Mouse (Mus musculus) forebrain, embryonic 12.5 days (tissue): Measurements from ENCODE around the gene Elmod3. TPM values are rescaled to one million over a fixed set of nuclear protein-coding genes. Genes with fewer than 3 reads are reported as not detected.
"Not testable (repeated sequence)": the region's sequence is repeated elsewhere in the genome, so short reads cannot be mapped to it uniquely, and the experiment has no call there.

ENCODE experiments used
- ATAC-seq: fragments of 200-750 bp; cut with Nextera tagmentation; 2 replicates; pipeline ENCODE4 v1.8.0; 2017; ENCODE audit warnings: moderate TSS enrichment; ENCODE audit not compliant: low FRiP score
- H3K27ac ChIP-seq: fragments of 300-500 bp; sonication (generic); 2 replicates; pipeline ENCODE4 v1.5.1; 2016; ENCODE audit warnings: mild to moderate bottlenecking
- H3K27me3 ChIP-seq: fragments of 300-500 bp; sonication (generic); 2 replicates; pipeline ENCODE4 v1.6.1; 2016; ENCODE audit warnings: mild to moderate bottlenecking
- H3K36me3 ChIP-seq: fragments of 300-500 bp; sonication (generic); replicated peaks from 2 replicates; pipeline ENCODE4 v1.6.1; 2016; ENCODE audit warnings: mild to moderate bottlenecking
- H3K4me1 ChIP-seq: fragments of 300-500 bp; sonication (generic); 2 replicates; pipeline ENCODE4 v1.6.1; 2016
- H3K4me2 ChIP-seq: fragments of 300-500 bp; sonication (generic); 2 replicates; pipeline ENCODE4 v1.6.1; 2016; ENCODE audit warnings: mild to moderate bottlenecking, moderate library complexity
- H3K4me3 ChIP-seq: fragments of 300-500 bp; sonication (generic); replicated peaks from 2 replicates; pipeline ENCODE4 v1.5.1; 2016; ENCODE audit warnings: mild to moderate bottlenecking
- H3K9ac ChIP-seq: fragments of 300-500 bp; sonication (generic); 2 replicates; pipeline ENCODE4 v1.6.1; 2016; ENCODE audit warnings: mild to moderate bottlenecking
- H3K9me3 ChIP-seq: fragments of 300-500 bp; sonication (generic); 2 replicates; pipeline ENCODE4 v1.6.1; 2016
- WGBS: fragments of 180-500 bp; shearing (Covaris S2); methylation state at CpG from one replicate; pipeline ENCODE4 v1.1.7; 2016; 5-methylcytosine and 5-hydroxymethylcytosine counted together
- polyA plus RNA-seq: library from polyadenylated mRNA; unstranded; fragments of >200 nt; fragmentation: Nextera tagmentation; extraction: Ambion mirVana; gene quantifications from 2 replicates; pipeline ENCODE4 v1.2.1, GENCODE M21; 2016

The Elmod3 gene
- polyA plus RNA-seq, 1 experiment from 2014 or later: 16.0 TPM

GRCm38 (mm10) chr6:72538562-72539031 is 59.6 kb downstream of the Elmod3 start:
- H3K9me3 ChIP-seq: no peaks in the 10 kb centered on the region
- no peaks in the 10 kb centered on the region for H3K27me3 ChIP-seq
- H3K9ac ChIP-seq: peak overlapping the region; percentile 51
- peak overlapping the region; percentile 42 for H3K4me3 ChIP-seq
- peak; percentile 91 for ATAC-seq
- no peaks in the 10 kb centered on the region for H3K36me3 ChIP-seq
- H3K27ac ChIP-seq: no peak overlapping the region
- H3K4me2 ChIP-seq: peak overlapping the region; percentile 59
- 2% methylated on average over 16 of the region's 16 CpGs for WGBS
- peaks cover 16% of the 10 kb centered on the region for H3K4me1 ChIP-seq

DNA sequence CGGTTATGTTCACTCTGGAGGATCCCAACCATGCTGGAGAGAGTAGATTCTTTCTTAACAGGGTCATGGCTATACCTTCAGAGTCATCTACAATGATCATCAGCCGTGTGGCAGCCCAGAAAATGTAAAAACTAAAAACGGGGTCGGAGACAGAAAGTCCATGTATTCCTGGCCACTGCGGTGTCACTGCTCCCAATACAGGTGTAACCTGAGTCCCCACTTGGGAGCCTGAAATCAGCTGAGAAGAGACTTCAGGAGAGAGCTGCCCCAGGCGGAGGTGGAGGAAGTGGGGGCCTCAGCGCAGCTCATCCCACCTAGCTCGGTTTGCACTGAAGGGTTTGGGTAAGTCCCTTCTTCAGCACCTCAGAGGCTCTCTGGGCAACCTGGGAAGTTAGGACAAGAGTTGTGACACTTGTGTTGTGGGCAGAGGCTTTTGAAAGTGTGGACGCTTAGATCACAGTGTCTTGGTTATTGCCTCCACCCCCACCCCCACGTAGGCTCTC is 60.2 kb downstream of the Elmod3 start:
- peak overlapping the region; percentile 59 for H3K4me2 ChIP-seq
- H3K27me3 ChIP-seq: no peaks in the 10 kb centered on the region
- 54% methylated on average over 10 of the region's 10 CpGs for WGBS
- H3K4me1 ChIP-seq: peaks cover 13% of the 10 kb centered on the region
- peak overlapping the region; percentile 51 for H3K9ac ChIP-seq
- H3K4me3 ChIP-seq: peak overlapping the region; percentile 42
- no peaks in the 10 kb centered on the region for H3K9me3 ChIP-seq
- H3K36me3 ChIP-seq: no peaks in the 10 kb centered on the region
- ATAC-seq: no peak
- H3K27ac ChIP-seq: no peak overlapping the region

DNA sequence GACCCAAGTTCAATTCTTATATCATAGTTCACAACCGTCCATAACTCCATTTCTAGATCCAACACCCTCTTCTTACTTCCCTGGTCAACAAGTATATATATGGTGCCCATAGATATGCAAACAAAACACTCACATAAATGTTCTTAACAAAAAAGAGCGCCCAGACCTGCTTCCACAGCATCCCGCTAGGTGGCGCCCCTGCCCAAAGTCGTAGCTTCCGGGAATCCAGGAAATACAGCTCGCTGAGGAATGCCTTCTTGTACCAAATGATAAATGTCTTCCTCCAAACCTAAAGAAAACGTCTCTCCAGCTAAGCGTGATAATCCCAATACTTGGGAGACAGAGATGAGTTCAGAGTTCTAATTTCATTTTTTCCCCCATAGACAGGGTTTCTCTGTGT is 63.0 kb downstream of the Elmod3 start:
- Histone ChIP-seq H3K9ac (no peak overlapping the region), H3K27me3 (no peaks in the 10 kb centered on the region), H3K4me1 (peaks cover 22% of the 10 kb centered on the region), H3K36me3 (no peaks in the 10 kb centered on the region), H3K4me2 (peak overlapping the region; percentile 37), H3K9me3 (no peaks in the 10 kb centered on the region), H3K4me3 (0 out of 2 replicates have a peak overlapping the region, but pooled peaks have one; percentile 6), H3K27ac (no peak overlapping the region)
- no peak for ATAC-seq
- 5% methylated on average over 9 of the region's 9 CpGs for WGBS

DNA sequence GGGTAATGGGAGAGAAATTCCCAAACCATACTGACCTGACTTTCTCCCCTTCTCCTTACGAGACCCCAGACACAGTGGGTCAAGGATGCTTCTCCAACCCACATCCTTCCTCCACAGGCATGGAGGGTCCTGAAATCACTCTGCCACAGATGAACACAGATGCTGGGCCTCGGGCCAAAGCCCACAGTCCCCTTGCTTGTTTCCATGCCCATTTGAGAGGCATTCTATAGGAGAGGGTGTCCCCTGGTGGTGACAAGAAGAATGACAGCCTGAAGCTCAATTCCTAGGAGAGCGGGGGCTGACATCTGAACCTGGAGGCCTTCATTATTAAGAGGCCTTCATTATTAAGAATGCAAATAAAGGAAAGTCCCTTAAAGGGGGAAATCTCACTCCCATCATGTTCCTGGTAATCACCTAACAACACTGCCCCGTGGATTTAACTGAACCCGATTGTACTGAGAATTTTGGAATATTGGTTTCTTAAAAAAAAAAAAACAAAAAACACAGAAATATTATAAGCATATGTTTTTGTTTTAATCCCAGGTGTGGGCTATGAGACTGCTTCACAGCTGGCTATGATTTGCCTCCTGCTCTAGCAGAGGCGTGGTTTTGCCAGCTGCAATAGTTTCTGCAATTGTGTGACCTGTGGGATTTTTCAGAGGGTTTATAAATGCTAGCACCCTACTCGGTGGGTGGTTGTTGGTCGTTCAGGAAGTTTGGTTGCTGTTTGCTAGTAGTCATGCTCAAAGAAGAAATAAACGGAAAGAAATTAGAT is 64.0 kb downstream of the Elmod3 start:
- Histone ChIP-seq H3K9me3 (no peaks in the 10 kb centered on the region), H3K9ac (no peak overlapping the region), H3K4me2 (no peak overlapping the region), H3K4me1 (peaks cover 22% of the 10 kb centered on the region), H3K27me3 (no peaks in the 10 kb centered on the region), H3K4me3 (no peak overlapping the region), H3K36me3 (no peaks in the 10 kb centered on the region), H3K27ac (no peak overlapping the region)
- ATAC-seq: peak; percentile 72
- 46% methylated on average over 9 of the region's 9 CpGs for whole genome bisulfite sequencing

DNA sequence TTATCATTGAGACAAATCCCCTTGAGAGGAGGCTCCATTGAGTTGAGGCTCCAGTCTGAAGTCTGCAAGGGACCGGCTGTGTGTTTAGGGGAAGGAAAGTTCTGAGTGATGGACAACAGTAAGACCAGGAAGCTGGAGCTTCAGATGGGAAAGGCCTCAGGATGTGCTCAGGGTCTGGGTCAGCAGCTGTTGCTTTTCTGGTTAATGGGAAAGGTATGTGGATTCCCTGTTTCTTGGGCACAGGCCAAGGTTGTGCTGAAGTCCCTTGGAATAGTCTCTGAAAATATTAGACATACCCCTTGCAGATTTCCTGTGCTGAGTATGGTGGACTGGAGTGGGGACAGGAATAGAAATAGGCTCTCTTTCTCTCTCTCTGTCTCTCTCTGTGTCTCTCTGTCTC is 64.7 kb downstream of the Elmod3 start:
- peaks cover 22% of the 10 kb centered on the region for H3K4me1 ChIP-seq
- H3K4me3 ChIP-seq, H3K36me3 ChIP-seq, H3K4me2 ChIP-seq, H3K27ac ChIP-seq, H3K9me3 ChIP-seq, H3K9ac ChIP-seq, H3K27me3 ChIP-seq: not testable (repeated sequence)
- 48% methylated on average over 1 of the region's 1 CpGs for WGBS
- ATAC-seq: peak; percentile 18; the same call in 1 of the 2 replicates

GRCm38 (mm10) chr6:72532580-72532979 is 65.6 kb downstream of the Elmod3 start:
- Histone ChIP-seq H3K27ac (no peak overlapping the region), H3K36me3 (no peaks in the 10 kb centered on the region), H3K27me3 (no peaks in the 10 kb centered on the region), H3K9ac (no peak overlapping the region), H3K9me3 (no peaks in the 10 kb centered on the region), H3K4me3 (no peak overlapping the region), H3K4me2 (no peak overlapping the region), H3K4me1 (peaks cover 18% of the 10 kb centered on the region)
- no peak for ATAC-seq
- WGBS: 81% methylated on average over 4 of the region's 4 CpGs

DNA sequence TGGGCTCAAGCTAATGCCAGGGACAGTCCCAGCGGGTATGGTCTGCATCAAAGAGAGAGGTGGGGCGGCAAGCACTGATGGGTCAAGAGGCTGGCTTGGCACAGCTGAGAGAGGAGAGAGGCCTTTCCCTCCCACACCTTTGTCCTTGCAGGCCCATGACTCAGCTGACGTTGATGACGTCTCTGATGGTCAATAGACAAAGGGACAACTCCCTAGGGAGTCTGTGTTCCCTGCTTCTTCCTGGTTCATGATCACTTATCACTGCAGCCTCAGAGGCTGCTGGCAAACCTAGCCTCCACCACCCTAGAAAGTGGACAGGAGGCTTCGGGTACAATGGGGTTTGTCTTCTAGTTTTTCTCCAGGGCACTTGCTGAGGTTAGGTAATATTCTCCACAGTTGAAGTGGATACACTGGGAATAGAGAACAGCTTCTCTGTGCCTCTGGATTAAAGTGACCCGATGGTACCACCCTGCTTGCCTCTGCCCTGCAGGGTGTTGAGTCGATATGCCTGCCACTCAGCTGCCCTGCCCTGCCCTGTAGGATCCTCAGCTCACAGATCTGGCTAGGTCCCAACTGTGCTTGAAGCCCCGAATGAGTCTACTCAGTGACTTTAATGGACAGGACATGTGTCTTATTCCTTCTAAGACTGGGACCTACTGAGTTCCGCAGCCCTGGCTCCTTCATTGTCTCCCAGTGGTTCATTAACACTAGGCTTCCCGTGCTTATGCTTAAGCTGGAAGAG is 69.6 kb downstream of the Elmod3 start:
- Histone ChIP-seq H3K9ac (no peak overlapping the region), H3K9me3 (no peaks in the 10 kb centered on the region), H3K27ac (no peak overlapping the region), H3K36me3 (no peaks in the 10 kb centered on the region), H3K4me3 (no peak overlapping the region), H3K4me2 (no peak overlapping the region), H3K27me3 (no peaks in the 10 kb centered on the region), H3K4me1 (peaks cover 10% of the 10 kb centered on the region)
- ATAC-seq: no peak
- 81% methylated on average over 10 of the region's 10 CpGs for WGBS

DNA sequence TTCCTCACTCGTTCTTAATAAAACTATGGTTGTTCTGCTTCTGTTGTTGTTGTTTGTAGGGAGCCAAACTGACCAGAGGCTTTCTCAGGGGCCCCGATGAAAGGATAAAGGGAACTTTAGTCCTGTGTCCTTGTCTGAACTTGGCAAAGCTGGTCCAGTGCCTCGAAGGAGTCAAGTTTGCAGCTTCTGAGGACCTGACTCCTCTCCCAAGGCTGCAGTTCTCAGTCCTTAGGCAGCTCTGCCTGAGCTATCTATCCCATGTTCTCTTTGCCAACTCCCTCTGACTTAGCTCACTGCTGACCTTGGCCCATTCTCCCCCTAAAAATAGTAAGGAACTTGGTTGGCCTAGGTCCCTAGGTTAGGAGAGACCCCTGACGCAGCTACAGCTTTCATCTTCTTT is 71.1 kb downstream of the Elmod3 start:
- H3K36me3 ChIP-seq: no peaks in the 10 kb centered on the region
- WGBS: 91% methylated on average over 4 of the region's 4 CpGs

GRCm38 (mm10) chr6:72524160-72524559 is 74.1 kb downstream of the Elmod3 start:
- H3K27ac ChIP-seq: no peak overlapping the region
- no peaks in the 10 kb centered on the region for H3K36me3 ChIP-seq
- no peaks in the 10 kb centered on the region for H3K9me3 ChIP-seq
- H3K4me1 ChIP-seq: peaks cover 23% of the 10 kb centered on the region
- 89% methylated on average over 2 of the region's 2 CpGs for WGBS
- no peak overlapping the region for H3K4me2 ChIP-seq
- H3K4me3 ChIP-seq: no peak overlapping the region
- H3K9ac ChIP-seq: no peak overlapping the region
- ATAC-seq: no peak
- no peaks in the 10 kb centered on the region for H3K27me3 ChIP-seq

More for the DNA sequence above, 71.1 kb downstream of the Elmod3 start:
- H3K4me2 ChIP-seq: no peak overlapping the region
- H3K4me3 ChIP-seq: no peak overlapping the region
- ATAC-seq: no peak
- H3K4me1 ChIP-seq: no peaks in the 10 kb centered on the region
- no peak overlapping the region for H3K9ac ChIP-seq
- no peak overlapping the region for H3K27ac ChIP-seq
- H3K27me3 ChIP-seq: no peaks in the 10 kb centered on the region
- no peaks in the 10 kb centered on the region for H3K9me3 ChIP-seq

GRCm38 (mm10) chr6:72523222-72523621 is 75.0 kb downstream of the Elmod3 start:
- H3K9me3 ChIP-seq: no peaks in the 10 kb centered on the region
- H3K4me2 ChIP-seq: no peak overlapping the region
- 73% methylated on average over 4 of the region's 4 CpGs for WGBS
- H3K27ac ChIP-seq: no peak overlapping the region
- H3K4me1 ChIP-seq: peaks cover 30% of the 10 kb centered on the region
- no peaks in the 10 kb centered on the region for H3K36me3 ChIP-seq
- no peak for ATAC-seq
- H3K27me3 ChIP-seq: no peaks in the 10 kb centered on the region
- H3K9ac ChIP-seq: no peak overlapping the region
- H3K4me3 ChIP-seq: no peak overlapping the region

DNA sequence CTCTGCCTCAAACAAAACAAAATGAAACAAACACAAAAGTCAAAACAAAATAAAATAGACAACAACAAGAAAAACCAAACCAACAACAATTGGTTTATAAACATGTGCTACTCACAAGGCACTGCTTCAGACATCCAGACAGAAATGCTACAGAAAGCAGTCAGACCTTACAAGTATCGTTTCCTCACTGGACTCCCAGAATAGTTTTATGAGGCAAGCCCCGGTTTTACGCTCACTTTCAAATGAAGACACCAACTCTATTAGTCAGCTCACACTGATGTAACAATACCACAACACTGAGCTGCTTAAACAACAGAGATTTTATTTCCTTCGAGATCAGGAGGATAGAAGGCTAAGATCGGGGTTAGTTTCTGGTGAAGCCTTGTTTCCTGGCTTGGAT is 75.9 kb downstream of the Elmod3 start:
- H3K9ac ChIP-seq: no peak overlapping the region
- ATAC-seq: no peak
- WGBS: 91% methylated on average over 5 of the region's 5 CpGs
- peaks cover 30% of the 10 kb centered on the region for H3K4me1 ChIP-seq
- no peaks in the 10 kb centered on the region for H3K36me3 ChIP-seq
- H3K9me3 ChIP-seq: no peaks in the 10 kb centered on the region
- no peak overlapping the region for H3K4me2 ChIP-seq
- no peak overlapping the region for H3K4me3 ChIP-seq
- no peak overlapping the region for H3K27ac ChIP-seq
- H3K27me3 ChIP-seq: no peaks in the 10 kb centered on the region

DNA sequence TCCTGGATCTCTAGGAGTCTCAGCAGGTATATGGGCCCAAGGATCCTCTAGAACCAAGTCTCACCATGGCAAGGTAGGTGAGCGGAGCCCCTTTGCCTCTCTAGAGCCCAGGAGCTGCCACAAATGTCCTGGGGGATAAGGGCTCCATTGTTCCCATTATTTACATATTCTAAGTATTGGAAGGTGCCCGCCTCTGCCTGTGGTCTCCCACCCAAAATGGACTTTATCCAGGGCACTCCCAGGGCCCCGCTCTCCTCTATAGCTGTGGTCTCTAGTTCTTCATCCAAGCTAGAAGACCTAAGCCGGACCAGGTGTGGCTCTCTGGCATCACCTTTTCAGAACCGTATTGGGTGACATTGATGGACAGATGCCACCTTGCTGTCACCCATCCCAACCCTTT is 76.6 kb downstream of the Elmod3 start, which contains the start of gene Sh2d6:
Gene Sh2d6 (minus strand): TSS at position 101 of the 400 bp plus-strand sequence.
- Histone ChIP-seq H3K4me3 (no peak within 1 kb of the TSS), H3K4me1 (peaks cover 30% of the 10 kb centered on the region), H3K9me3 (no peaks in the 10 kb centered on the region), H3K4me2 (no peak within 1 kb of the TSS), H3K36me3 (no peaks in the 10 kb centered on the region), H3K27ac (peak within 1 kb of the TSS; percentile 95), H3K9ac (no peak within 1 kb of the TSS), H3K27me3 (no peaks in the 10 kb centered on the region)
- ATAC-seq: no peak
- 91% methylated on average over 5 of the region's 5 CpGs for WGBS
